Mouse (Mus musculus) urinary bladder, adult 2 months (tissue): ENCODE measurements around the gene Usp6nl. TPM values are rescaled to one million over a fixed set of nuclear protein-coding genes. Genes with fewer than 3 reads are reported as not detected.

Experiments
- DNase-seq: peaks from one replicate; pipeline ENCODE4 v3.0.0; 2022; ENCODE audit warnings: low spot score
- polyA plus RNA-seq: library from polyadenylated mRNA; depleted of rRNA; stranded (reverse); fragments of >200 nt; gene quantifications from 2 replicates; pipeline ENCODE4 v1.2.3, GENCODE M21; 2012

Usp6nl gene
- polyA plus RNA-seq, 1 experiment = 6.0 TPM

DNA sequence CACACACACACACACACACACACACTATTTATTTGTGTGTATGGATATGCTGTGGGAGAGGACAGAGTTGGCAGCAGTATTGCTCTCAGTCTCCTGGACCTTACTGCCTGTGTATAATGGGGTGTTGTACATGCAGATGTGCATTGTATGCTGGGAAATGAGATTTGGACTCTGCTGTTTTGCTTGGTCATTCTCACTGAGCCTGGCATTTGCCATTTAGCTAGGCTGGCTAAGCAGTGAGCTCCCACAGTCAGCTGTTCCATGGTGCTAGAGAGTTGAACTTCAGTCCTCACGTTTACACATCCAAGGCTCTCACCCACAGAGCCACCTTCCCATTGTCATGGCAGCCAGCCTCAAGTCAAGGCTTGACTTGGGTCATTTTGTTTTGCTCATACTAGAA, 90.2 kb downstream of the Usp6nl start:
- DNase-seq = no peak

DNA sequence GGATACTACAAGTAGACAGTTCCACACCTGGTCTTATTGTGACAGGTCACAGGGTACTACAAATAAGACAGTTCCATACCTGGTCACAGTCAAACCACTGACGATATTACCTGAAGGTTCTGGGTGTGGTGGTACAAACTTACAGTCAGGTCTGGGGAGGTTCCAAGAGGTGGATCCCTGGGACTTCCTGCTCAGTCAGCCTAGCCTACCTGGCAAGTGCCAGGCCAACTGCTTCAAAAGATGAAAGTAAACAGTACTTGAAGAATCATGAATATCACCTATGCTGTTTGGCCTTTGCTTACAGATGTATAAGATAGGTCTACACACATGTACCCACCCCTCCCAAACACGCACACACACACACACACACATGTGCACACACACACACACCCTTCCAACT, 91.3 kb downstream of the Usp6nl start:
- no peak for DNase-seq

DNA sequence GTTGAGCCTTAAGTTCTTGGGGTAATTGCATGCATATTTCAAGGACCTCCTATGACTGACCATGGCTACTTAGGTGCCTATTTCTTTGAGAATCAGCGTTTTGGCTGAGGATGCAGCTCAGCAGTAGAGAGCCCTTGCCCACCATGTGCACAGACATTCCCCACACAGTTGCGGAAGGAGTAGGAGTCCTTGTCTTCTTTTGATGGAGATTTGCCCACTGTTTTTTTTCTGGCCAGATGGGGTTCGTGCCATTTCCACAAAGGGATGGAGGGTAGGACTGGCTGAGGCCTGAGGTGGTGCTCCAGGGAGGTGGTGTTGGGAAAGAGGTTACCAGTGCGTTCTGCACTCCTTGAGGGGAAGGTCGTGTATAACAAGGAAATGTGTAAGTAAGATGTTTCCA, 91.9 kb downstream of the Usp6nl start:
- DNase-seq = no peak

DNA sequence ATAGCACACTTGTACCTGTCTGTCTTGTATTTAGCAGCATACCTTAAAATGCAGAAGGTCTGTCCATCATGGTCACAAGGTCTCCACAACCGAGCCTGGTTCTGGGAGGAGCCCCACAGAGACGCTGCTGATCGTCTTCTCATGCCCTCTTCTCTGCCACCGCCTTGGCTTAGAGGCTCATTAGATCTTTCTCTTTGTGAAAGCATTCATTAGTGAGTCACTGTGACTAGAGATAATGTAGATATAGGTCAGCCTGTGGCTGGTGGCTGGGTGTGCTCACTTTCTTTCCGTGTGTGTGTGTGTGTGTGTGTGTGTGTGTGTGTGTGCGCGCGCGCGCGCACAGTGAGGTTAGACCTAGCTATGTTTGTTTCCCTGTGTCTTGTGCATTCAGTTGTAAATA, 94.7 kb downstream of the Usp6nl start:
- no peak for DNase-seq

DNA sequence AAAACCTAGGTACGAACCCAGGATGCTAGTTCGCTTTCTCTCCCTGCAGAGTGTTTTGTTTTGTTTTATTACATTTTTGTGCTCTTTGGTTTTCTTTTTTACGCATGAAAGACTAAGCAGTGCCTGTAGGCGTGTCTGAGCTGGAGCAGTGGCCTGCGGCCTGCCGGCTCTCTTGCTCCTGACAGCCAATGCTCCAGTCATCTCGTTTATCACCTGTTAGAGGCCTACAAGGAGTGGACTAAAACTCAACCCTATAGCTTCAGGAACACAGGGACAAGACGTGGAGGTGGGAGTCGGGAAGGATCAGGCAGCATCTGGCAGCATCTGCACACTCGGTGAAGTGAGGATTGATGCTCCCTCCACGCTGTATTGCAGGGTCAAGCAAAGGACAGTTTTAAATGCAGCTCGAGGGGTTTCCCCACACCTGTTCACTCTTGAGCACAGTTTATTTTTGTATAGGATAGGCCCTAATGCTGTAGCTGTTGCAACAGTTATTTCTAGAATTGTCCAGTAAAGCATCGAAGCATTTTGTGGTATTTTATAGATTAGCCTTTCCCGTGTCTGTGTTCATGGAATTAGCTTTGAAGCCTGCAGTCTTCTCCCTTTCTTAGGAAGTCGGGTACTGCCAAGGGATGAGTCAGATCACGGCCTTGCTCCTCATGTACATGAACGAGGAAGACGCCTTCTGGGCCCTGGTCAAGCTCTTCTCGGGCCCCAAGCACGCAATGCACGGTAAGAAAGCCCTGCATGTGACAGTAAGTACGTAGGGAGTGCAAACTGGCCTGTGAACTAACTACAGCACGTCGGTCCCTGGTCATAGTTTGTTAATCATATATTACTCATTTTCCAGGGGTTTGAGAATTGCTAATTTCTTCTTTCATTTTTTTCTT, 101.4 kb downstream of the Usp6nl start:
- no peak for DNase-seq

DNA sequence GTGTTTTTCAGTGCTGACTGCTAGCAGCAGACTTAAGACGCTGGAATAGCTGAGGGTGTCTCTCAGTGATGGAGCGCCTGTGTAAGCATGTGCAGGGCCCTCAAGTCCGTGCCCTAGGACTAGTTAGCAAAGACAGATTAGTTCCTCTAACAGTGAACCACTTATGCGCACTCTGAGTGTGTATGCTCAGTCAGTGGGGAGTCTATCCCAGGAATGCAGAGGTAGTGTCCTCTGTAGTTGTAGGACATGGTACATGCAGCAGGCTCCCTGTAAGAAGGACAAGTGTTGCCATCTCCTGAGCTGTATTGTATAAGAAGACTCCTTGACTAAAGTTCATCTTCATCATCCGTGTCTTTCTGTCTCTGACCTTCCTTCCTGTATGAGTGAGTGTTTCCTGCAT, 102.4 kb downstream of the Usp6nl start:
- DNase-seq = no peak

DNA sequence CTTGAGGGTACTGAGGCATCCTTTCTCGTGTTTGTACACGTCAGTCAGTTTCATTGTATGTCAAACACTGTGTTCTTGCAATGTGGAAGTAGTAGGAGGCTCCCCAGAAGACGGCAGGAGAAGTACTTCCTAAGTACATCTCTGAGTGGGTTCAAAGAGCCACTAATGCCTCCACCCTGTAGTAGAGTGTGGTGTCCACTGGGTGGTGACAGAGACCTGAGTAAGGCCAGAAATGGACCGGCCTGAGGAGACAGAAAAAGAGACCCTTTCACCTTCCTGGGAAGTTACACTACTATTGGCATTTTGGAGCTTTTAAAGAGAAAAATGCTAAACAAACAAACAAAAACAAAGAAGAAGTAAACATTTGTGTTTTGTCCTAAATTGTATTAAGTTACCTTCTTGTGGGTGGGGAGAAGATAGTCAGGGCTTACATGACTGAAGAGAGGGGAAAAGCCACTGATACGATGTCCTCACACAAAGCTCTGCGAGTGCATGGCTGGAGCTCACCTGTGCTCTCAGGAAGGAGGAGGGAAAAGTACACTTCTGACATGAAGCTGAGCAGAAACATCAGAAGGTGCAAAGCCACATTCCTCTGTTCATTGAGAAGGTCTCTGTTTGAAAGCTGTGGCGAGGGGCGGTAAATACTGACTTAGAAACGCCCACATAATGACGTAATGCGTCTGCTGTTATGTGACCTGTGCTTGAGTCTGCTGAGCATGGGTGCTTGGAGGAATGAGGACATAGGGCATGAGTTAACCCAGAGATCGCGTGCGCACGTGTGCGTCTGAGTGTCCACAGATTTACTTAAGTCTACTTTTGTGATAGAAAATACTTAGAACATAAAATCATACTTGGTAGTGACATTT, 113.9 kb downstream of the Usp6nl start:
- no peak for DNase-seq

DNA sequence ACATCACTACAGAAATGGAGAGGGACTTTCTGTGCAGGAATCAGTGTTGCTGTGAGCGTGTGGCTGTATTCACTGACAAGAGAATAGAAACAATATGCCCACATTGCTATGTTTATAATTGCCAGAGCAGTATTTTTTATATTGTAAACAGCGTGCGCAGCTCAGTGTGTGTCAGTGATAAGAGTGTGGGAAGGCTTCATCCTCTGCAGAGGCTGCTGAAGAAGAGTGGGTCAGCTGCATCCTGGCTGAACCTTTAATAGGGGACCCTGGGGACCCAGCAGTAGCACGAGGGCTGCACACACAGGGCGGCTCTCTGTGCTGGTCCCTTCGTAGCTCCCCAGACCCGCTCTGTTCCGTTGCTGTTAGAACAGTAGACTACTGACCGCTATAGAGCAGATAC, 119.2 kb downstream of the Usp6nl start:
- no peak for DNase-seq

DNA sequence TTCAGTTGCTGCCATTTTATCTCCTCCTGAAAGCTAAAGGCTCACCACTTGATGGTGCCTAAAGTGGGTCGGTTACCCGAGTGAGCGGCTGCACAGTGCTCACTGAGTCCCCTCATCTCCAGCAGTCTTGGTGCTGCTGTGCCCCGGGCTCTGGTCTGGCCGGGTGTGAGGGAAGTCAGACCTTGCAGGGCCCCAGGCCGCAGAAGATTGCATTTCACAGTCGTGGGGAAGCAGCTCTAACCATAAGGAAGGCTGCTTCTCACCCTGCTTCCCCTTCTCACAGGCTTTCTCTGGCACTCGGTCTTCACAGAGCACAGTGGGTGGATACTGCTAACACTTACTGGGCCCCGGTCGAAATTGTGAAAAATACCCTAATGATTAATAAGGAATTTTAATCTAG, 119.8 kb downstream of the Usp6nl start:
- DNase-seq = no peak

DNA sequence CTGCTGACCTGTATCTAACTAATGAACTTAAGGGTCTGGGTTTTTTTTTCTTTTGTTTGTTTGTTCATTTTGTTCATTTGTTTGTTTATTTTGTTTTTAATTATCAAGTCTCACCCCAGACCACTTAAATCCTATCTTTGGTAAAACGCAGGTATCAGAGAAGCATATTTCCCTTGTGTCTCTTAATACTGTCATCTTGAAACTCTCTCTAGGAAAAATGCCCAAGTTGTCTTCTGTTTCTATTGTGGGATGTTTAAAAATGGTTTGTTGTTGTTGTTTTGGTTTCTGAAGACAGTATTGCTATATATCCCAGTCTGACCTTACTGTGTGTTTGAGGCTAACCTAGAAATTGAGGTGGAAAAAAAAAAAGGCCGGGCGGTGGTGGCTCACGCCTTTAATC, 121.5 kb downstream of the Usp6nl start:
- DNase-seq = no peak

DNA sequence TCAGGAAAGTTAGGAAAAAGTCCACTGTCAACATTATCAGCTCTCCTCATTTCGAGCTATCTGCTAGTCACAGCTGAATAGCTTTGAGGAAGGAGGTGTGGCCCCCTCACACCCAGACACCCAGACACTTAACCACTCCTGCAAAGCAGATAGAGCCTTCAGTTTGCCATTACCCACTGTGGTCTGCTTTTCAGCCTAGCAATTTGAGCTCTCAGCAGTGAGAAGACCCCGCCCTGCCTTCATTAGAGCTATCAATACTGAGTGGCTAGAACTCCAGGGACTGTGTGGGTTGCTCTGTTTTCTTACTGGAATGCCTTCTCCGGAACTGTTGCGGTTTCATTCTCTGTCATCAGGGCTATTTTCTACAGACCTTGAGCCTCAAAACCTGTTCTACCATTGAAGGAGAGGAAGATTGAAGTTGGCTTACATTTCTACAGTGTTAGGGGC, 122.3 kb downstream of the Usp6nl start:
- no peak for DNase-seq

DNA sequence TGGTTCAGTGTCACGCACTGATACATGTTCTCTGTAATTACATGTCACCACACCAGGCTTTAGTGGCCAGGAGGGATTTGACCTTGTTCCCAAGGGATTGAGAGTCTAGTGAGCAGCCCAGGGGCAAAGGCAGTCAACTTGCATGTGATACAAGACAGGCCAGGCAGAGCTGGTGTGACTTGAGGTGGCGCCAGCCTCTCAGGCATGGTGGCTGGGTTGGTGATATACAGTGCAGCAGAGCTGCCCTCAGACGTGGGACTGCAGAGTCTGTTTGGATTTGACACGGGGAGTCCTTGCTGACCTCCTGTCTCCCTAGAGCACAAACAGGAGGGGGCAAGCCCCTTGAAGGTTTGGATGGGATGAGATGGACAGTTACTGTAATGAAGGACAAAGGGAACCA, 123.4 kb downstream of the Usp6nl start:
- DNase-seq = no peak

DNA sequence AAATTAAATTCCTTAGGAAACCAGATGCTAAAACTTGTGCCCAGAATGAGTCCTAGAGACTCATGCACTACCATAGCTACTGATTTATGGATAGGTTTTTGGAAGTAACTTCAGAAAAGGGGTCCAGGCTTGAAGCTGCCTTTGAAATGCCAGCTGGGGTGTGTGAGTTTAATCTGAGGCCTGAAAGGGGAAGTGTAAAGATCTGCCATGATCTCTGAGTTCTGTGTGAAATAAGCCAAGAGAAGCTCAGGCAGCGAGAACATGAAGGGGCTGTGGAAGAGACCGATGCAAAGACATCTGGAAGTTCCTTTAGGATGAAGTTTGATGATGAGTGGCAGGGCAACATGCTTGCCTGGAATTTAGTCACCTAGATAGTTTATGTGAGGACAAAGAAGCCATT, 126.4 kb downstream of the Usp6nl start:
- no peak for DNase-seq

DNA sequence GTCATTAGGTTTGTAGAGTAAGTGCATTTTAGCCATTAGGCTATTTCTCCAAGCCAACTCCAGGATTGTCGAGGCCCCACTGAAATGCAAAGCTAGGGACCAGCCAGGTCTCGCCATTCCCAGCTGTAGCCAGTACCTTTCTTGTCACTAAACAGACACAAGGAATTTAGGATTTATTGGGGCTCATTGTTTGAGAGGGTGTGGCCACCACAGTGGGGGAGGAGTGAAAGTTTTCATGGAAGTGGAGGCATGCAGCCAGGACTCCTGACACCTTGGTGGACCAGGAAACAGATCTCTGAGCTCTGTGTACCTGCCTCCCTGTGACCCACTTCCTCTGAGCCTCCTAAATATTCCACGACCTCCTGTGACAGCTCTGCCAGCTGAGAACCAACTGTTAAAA, 127.2 kb downstream of the Usp6nl start:
- DNase-seq = no peak

DNA sequence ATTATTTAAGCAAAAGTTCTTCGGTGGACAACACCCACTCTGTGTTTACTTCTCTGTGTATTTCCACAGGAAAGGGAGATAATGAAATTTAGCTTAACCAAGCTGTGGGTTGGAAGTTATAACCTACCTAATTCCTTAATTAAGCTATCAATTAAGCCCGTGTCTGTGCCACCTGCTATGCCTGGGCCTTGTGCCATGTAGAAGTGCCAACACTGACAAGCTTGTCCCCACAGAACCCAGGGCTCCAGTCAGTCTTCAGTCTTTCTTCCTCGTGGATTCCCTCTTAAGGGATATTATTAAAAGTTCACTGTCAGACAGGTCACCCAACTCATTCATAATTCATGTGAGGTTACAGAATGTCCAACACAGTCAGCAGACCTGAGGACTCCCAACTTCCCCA, 128.1 kb downstream of the Usp6nl start:
- DNase-seq = no peak

DNA sequence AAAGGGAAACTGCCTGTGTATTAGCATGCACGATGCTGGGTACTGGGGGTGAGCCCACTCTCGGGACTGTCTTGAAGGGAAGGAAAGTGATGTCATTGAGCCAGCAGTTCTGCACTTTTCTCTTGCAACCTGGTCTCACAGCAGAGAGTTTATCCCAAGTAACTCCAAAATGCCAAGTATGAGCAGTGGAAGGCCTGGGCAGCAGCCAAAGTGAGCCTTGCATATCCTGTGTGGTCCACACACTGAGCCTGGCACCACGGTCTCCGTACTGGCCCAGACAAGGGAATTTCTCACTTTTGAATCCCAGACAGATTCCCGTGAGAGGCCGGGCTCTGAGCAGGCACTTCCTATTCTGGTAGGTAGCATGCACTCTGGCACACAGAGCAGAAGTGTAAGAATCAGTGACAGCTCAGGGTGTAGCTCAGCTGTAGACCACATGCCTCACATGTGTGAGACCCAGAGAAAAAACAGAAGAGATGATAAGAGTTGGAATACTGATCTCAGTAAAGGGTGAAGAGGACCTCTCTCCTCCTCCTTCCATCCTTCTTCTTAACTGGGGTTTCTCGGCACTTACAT, 132.6 kb downstream of the Usp6nl start:
- DNase-seq = no peak

DNA sequence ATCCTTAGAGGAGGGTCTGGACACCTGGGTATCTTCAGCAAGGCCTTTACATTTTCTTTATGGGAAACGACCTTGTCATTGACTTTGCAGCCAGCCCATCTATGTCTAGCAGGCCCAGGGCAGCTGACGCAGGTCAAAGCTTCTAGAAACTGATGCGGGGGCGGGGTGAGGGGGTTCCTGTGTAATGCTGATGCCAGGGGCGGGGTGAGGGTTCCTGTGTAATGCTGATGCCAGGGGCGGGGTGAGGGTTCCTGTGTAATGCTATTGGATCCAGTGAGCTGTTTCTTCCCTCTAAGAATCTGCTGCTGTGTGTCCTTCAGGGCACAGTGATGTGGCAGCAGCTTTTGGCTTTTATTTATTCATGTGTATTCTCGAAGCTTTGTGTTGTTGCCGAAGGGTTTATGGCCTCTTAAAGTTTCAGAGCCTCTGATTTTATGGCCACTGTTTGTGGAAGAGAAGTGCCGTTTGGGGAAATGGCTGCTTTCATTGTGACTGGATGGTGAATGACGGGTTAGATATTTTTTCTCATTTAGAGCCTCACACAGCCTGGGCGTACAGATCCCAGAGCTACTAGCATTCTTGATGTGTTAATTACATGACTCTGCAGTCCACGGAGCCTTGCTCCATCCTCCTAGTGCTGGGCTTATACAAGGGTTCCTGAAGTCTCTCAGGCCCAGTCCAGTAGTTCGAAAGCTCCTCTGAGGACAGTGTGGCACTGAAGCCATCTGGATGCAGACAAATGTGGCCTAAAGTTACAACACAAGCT, 137.0 kb downstream of the Usp6nl start:
- DNase-seq = no peak

DNA sequence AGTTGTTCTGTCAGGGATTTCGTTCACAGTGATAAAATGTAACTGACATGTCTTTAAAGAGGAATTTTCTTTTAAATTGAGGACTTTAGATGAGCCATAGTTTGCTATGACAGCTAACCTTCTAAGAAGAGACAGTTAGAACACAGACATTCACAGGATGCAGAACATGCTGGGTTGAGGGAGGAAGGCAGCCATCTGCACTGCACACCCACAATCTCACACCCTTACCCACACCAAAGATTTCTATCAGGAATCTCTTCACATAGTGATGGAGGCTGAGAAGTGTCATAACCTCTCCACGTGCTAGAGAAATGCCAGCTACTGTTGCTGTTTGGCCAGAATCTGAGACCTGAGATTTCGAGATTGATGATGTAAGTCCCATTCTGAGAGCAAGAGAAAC, 139.8 kb downstream of the Usp6nl start:
- no peak for DNase-seq

DNA sequence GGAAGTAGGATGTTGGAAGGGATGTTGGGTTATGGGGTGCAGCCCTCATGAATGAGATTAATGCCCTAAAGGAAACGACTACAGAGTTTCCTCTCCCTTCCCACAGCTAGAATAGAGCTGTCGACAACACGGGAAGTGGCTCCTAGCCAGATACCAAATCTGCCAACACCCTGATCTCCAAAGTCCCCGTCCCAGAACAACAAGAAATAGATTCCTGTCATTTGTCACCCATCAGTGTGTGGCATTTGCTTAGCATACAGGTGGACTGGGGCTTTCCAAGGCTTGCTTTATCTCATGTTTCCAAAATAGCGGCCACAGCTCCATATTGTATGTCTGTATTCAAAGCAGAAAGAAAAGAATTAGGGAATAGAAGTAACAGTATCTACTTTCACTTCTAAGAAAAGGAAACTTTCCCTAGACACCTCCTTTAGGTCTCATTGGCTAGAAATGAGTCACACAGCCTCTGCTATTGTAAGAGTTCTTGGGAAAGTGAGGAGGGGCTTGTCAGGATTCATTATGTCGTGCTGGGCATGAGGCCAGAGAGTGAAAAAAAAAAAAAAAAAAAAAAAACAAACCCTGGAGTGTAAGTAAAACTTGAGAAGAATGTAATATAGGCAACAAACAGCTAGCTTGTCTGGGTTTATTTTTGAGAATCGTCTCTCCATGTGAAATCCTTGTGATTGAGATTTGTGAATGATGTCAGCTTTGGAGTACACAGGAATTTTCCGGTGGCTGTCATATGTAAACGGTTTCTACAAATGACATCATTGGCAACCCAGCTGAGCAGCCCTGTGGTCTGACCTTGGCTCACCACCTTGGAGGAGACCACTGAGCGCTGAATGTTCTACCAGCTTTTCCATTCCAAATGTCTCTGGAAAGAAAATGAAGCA, 141.6 kb downstream of the Usp6nl start:
- no peak for DNase-seq

DNA sequence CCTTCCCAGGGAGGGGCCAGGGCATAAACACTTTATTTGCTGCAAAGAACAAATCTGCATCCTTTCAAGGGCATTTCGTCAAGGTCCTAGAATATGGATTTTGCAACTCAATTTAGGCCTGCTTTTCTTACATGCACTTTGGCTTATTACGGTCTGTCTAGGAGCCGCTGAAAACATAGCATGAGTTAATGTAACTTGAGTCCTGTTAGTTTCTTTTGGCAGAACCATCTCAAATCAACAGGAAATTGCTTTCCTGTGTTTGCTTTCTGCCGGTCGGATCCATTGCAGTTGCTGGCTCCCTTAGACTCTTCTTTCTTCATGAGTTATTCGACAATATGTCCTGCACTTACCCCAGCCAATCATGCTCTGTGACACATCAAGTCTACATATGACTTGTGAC, 143.9 kb downstream of the Usp6nl start:
- DNase-seq = no peak

DNA sequence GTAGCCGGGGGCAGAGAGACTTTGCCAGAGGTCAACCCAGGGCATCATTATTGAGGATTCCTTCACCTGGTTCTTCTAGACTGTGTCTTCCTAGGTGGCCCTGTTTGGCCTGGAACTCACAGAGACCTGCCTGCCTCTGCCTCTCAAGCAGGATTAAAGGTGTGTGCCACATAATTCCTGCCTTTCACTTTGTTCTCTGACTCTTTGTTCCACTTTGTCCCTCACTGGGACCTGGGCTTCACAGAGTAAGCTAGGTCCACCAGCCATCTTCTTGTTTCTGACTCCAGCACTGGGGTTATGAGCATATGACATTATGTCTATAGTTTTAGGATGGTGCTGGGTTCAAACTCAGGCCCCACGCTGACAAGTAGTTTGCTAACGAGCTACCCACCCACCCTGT, 144.9 kb downstream of the Usp6nl start:
- DNase-seq = no peak
